Mouse (Mus musculus) megakaryocyte, embryonic 14.5 days (primary cell): Measurements from ENCODE around the gene Stox2.

Experiments
- FLI1 ChIP-seq: IDR thresholded peaks from 2 replicates; pipeline ENCODE4 v1.6.1; 2012; ENCODE audit warnings: low read length, inconsistent platforms, mixed read lengths
- GATA1 ChIP-seq: IDR thresholded peaks from 3 replicates; pipeline ENCODE4 v1.6.1; 2012; ENCODE audit warnings: mixed read lengths, low read length, inconsistent platforms, borderline replicate concordance

GRCm38 (mm10) chr8:47369044-47369769, 77.0 kb downstream of the Stox2 start:
- TF ChIP-seq GATA1: no peak
- no peak for TF ChIP-seq FLI1
